Mouse (Mus musculus): ENCODE measurements at regions not wholly inside any gene's neighbourhood (a gene's known extent, or its start where the extent isn't known, plus 50 kb on each side); places are given as distances from the start of the nearest gene placed in this dataset. TPM values are rescaled to one million over a fixed set of nuclear protein-coding genes. Genes with fewer than 3 reads are reported as not detected.
"Not testable (repeated sequence)": the region's sequence is repeated elsewhere in the genome, so short reads cannot be mapped to it uniquely, and the experiment has no call there.

GRCm38 (mm10) chr19:18015371-18015770 lies 177.9 kb upstream of the Pcsk5 start:
- WGBS: 88% methylated on average over 1 of the region's 1 CpGs
- H3K36me3 ChIP-seq: no peaks in the 10 kb centered on the region

DNA sequence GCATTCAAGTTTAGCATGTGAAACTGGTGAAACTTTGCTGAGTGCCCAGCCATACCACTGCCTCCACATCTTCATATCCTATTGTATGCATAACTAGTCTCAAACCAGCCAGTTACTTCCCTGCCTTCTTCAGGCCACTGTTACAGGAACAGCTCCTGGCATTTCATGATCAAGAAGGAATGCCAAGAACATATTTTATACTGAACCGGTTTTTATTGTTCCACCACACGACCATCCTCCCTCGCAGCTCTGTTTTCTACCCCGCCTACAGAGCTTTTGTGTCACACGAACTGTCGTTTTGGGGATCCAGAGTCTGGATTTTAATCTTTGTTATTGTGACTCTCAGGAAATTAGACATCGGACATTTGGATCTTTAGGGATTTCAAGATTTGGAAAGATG lies 174.6 kb upstream of the Pcsk5 start:
- Histone ChIP-seq H3K36me3 (no peaks in the 10 kb centered on the region), H3K4me3 (no peak overlapping the region), H3K27ac (no peak overlapping the region), H3K27me3 (no peaks in the 10 kb centered on the region), H3K4me1 (replicated peaks) (no peaks in the 10 kb centered on the region), H3K9me3 (no peaks in the 10 kb centered on the region), H3K4me2 (no peak overlapping the region), H3K9ac (no peak overlapping the region)
- 85% methylated on average over 7 of the region's 7 CpGs for WGBS
- ATAC-seq (ENCODE audit: low FRiP score): no peak

More at GRCm38 (mm10) chr19:18015371-18015770, 177.9 kb upstream of the Pcsk5 start:
- no peak overlapping the region for H3K9ac ChIP-seq
- no peak overlapping the region for H3K27ac ChIP-seq
- H3K4me2 ChIP-seq: no peak overlapping the region
- no peaks in the 10 kb centered on the region for H3K9me3 ChIP-seq
- no peaks in the 10 kb centered on the region for H3K4me1 ChIP-seq (replicated peaks)
- no peak overlapping the region for H3K4me3 ChIP-seq
- ATAC-seq (ENCODE audit: low FRiP score): no peak
- no peaks in the 10 kb centered on the region for H3K27me3 ChIP-seq

- no peaks in the 10 kb centered on the region for H3K9me3 ChIP-seq
- H3K4me2 ChIP-seq: no peak overlapping the region
- H3K9ac ChIP-seq: no peak overlapping the region
- H3K4me3 ChIP-seq: no peak overlapping the region
- H3K27me3 ChIP-seq: no peaks in the 10 kb centered on the region
- ATAC-seq (ENCODE audit: low FRiP score): no peak
- no peaks in the 10 kb centered on the region for H3K36me3 ChIP-seq
- H3K27ac ChIP-seq: no peak overlapping the region
- no peaks in the 10 kb centered on the region for H3K4me1 ChIP-seq (replicated peaks)
- WGBS: 88% methylated on average over 3 of the region's 3 CpGs
Measured at GRCm38 (mm10) chr19:17997561-17997960, 160.1 kb upstream of the Pcsk5 start.

DNA sequence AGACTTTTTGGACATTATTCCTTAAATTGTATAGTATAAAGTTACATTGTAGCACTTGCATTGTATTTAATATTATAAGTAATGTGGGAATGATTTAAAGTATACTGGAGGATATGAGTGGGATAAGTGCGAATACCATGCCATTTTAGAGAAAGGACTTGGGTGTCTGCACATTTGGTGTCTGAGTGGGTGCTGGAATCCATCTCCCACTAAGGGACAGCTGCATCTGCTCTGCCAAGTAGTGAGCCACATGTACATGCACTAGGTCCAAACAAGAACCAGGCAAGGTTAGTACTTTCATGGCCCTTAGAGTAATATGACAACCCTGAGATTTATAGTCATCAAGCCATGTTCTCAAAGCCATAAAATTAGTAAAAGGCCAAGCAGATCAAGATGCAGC lies 146.0 kb upstream of the Pcsk5 start:
- ATAC-seq (ENCODE audit: low FRiP score): no peak
- Histone ChIP-seq H3K27ac (no peak overlapping the region), H3K4me3 (no peak overlapping the region), H3K36me3 (no peaks in the 10 kb centered on the region), H3K9me3 (no peaks in the 10 kb centered on the region), H3K4me2 (no peak overlapping the region), H3K4me1 (replicated peaks) (no peaks in the 10 kb centered on the region), H3K27me3 (no peaks in the 10 kb centered on the region), H3K9ac (no peak overlapping the region)
- WGBS: 100% methylated on average over 1 of the region's 1 CpGs

DNA sequence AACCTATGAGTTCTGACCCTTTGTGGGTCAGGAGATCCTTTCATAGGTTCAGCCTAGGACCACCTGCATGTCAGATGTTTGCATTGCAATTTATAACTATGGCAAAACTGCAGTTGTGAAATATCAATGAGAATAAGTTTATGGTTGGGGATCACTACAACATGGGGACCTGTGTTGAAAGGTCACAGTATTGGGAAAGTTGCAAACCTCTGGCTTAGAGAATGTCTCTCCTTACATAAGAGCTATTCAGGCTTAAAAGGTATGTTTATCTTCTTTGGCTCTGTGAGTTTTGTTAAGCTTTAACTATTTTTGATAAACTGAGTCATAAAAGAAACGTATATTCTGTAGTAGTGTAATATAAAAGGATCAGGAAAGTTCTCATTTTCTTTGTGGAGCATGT lies 128.1 kb upstream of the Pcsk5 start:
- WGBS: 88% methylated on average over 1 of the region's 1 CpGs
- no peak overlapping the region for H3K27ac ChIP-seq
- H3K4me3 ChIP-seq: no peak overlapping the region
- no peaks in the 10 kb centered on the region for H3K36me3 ChIP-seq
- H3K4me2 ChIP-seq: no peak overlapping the region
- H3K9ac ChIP-seq: no peak overlapping the region
- H3K27me3 ChIP-seq: no peaks in the 10 kb centered on the region
- H3K9me3 ChIP-seq: no peaks in the 10 kb centered on the region
- H3K4me1 ChIP-seq (replicated peaks): no peaks in the 10 kb centered on the region
- no peak for ATAC-seq (ENCODE audit: low FRiP score)

- ATAC-seq (ENCODE audit: low FRiP score): no peak; the same call in 1 of the 2 replicates
- no peaks in the 10 kb centered on the region for H3K9me3 ChIP-seq
- no peak overlapping the region for H3K27ac ChIP-seq
- no peak overlapping the region for H3K4me3 ChIP-seq
- H3K4me1 ChIP-seq (replicated peaks): no peaks in the 10 kb centered on the region
- no peaks in the 10 kb centered on the region for H3K27me3 ChIP-seq
- no peak overlapping the region for H3K9ac ChIP-seq
- H3K4me2 ChIP-seq: no peak overlapping the region
- no peaks in the 10 kb centered on the region for H3K36me3 ChIP-seq
Measured at GRCm38 (mm10) chr19:17958440-17958839, 121.0 kb upstream of the Pcsk5 start.

DNA sequence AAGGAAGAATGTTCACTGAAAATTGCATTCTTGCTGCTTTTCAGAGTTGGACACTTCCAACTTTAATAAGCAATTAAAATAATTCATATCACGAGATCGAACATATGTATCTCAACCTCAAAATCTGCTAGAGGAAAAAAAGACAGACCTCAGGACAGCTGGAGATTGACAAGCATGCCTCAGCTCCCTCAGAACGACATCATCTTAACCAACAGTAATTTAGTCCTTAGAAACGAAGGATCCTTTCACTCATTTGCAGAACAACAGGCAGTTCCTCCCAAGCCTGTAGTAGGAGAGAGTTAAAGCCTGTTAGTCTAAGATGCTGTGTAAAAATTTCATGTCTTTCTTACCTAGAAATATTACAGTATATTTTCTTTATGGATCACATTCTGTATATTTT lies 95.2 kb upstream of the Pcsk5 start:
- 79% methylated on average over 4 of the region's 4 CpGs for WGBS
- Histone ChIP-seq H3K9ac (no peak overlapping the region), H3K4me3 (no peak overlapping the region), H3K36me3 (no peaks in the 10 kb centered on the region), H3K27me3 (no peaks in the 10 kb centered on the region), H3K9me3 (no peaks in the 10 kb centered on the region), H3K27ac (no peak overlapping the region), H3K4me2 (no peak overlapping the region), H3K4me1 (replicated peaks) (no peaks in the 10 kb centered on the region)
- no peak for ATAC-seq (ENCODE audit: low FRiP score)

DNA sequence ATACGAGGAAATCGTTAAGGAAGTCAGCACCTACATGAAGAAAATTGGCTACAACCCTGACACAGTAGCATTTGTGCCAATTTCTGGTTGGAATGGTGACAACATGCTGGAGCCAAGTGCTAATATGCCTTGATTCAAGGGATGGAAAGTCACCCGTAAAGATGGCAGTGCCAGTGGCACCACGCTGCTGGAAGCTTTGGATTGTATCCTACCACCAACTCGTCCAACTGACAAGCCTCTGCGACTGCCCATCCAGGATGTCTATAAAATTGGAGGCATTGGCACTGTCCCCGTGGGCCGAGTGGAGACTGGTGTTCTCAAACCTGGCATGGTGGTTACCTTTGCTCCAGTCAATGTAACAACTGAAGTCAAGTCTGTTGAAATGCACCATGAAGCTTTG lies 89.7 kb upstream of the Pcsk5 start:
- not testable (repeated sequence) for H3K36me3 ChIP-seq; H3K4me2 ChIP-seq; ATAC-seq (ENCODE audit: low FRiP score); H3K27ac ChIP-seq; H3K4me3 ChIP-seq; H3K4me1 ChIP-seq (replicated peaks); H3K27me3 ChIP-seq; H3K9ac ChIP-seq; H3K9me3 ChIP-seq
- WGBS: 96% methylated on average over 8 of the region's 8 CpGs

DNA sequence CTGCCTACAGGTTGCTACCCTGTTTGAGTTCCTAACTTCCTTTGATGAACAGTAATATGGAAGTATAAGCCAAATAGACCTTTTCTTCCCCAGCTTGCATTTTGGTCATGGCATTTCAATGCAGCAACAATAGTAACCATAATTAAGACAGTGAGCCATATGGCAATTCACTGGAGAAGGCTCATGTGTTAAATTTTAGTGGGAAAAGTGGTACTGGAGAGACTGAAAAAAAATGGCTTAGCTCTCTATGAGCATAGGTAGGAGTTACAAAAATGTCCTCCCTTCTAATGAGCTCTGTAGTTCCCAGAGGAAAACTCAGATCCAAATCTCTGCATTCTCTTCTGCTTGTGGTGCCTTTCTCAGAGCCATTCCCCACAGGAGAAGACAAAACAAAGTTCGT lies 70.1 kb upstream of the Pcsk5 start:
- ATAC-seq (ENCODE audit: low FRiP score): no peak
- Histone ChIP-seq H3K4me2 (no peak overlapping the region), H3K27ac (no peak overlapping the region), H3K27me3 (no peaks in the 10 kb centered on the region), H3K36me3 (no peaks in the 10 kb centered on the region), H3K4me3 (no peak overlapping the region), H3K9me3 (no peaks in the 10 kb centered on the region), H3K4me1 (replicated peaks) (no peaks in the 10 kb centered on the region), H3K9ac (no peak overlapping the region)
- WGBS: 84% methylated on average over 1 of the region's 1 CpGs

DNA sequence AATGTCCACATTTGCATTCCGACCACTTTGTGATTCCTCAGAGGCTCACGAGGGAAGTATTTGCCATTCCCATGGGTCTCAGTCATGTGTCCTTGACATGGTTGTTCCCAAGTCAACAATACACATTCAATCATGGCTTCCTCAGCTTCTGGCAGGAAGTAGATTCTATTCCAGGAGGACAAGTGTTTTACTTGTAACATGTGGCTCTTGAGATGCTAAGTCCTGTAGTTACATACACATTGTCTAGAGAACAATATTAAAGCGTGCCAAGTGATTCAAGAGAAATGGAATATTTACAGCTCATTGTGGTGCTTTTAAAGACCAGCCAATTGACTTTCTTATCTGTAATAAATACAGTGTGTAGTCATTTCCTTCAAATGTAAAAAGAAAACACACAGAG lies 66.7 kb upstream of the Pcsk5 start:
- no peak for ATAC-seq (ENCODE audit: low FRiP score)
- Histone ChIP-seq H3K27ac (no peak overlapping the region), H3K27me3 (no peaks in the 10 kb centered on the region), H3K36me3 (no peaks in the 10 kb centered on the region), H3K4me3 (no peak overlapping the region), H3K9ac (no peak overlapping the region), H3K9me3 (no peaks in the 10 kb centered on the region), H3K4me1 (replicated peaks) (no peaks in the 10 kb centered on the region), H3K4me2 (no peak overlapping the region)
- 86% methylated on average over 3 of the region's 3 CpGs for WGBS

DNA sequence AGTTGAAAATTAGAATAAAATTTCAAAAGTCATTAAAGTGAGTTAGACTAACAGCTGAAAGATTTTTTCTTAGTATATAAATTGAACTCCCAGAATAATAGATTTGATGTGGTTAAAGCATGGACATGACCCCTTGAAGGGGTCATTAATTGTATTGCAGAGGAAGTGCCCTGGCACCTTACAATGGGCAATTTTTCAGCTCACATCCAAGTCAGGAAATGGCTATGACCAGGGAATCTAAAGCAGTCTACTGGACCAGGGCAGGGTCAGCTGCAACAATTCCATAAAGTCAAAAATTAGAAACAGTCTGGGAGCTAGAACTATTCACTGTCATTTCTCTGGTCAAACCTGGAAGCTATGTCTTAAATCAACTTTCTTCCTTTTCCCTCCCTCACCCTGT lies 55.2 kb upstream of the Pcsk5 start:
- no peaks in the 10 kb centered on the region for H3K4me1 ChIP-seq (replicated peaks)
- no peaks in the 10 kb centered on the region for H3K36me3 ChIP-seq
- H3K9ac ChIP-seq: no peak overlapping the region
- H3K27me3 ChIP-seq: no peaks in the 10 kb centered on the region
- H3K27ac ChIP-seq: no peak overlapping the region
- no peak overlapping the region for H3K4me2 ChIP-seq
- no peak overlapping the region for H3K4me3 ChIP-seq
- ATAC-seq (ENCODE audit: low FRiP score): no peak
- H3K9me3 ChIP-seq: no peaks in the 10 kb centered on the region

Small RNAs in the stretch of these regions (microRNA-seq; reads per million reads assigned to microRNA genes)
- gene Gm23061: not detected
